Mouse (Mus musculus) urinary bladder, postnatal 25 days (tissue): ENCODE results near the gene Hist1h2ag.
A peak's percentile ranks its signal among the peaks of the same experiment; 100 is the strongest.

Source experiments
- DNase-seq: peaks from one replicate; pipeline ENCODE4 v3.0.0; 2022; ENCODE audit warnings: low spot score

Gene Hist1h2ag

DNA sequence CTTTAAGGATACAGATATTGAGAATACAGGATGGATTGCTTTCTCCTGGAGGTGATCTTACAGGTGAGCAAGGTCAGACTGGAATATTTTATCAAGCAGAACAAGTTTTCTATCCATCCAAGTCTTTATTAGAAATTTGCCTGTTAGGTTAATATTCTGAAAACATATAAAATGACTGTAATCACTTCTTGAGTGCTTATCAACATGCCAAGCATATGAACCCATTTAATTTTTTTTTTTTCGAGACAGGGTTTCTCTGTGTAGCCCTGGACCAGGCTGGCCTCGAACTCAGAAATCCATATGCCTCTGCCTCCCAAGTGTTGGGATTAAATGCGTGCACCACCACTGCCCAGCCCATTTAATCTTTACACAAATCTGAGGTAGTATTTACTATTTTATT, 5.8 kb downstream of the Hist1h2ag start:
- DNase-seq: no peak

- DNase-seq: no peak
These were observed 6.4 kb downstream of the Hist1h2ag start for GRCm38 (mm10) chr13:22036149-22036956.

DNA sequence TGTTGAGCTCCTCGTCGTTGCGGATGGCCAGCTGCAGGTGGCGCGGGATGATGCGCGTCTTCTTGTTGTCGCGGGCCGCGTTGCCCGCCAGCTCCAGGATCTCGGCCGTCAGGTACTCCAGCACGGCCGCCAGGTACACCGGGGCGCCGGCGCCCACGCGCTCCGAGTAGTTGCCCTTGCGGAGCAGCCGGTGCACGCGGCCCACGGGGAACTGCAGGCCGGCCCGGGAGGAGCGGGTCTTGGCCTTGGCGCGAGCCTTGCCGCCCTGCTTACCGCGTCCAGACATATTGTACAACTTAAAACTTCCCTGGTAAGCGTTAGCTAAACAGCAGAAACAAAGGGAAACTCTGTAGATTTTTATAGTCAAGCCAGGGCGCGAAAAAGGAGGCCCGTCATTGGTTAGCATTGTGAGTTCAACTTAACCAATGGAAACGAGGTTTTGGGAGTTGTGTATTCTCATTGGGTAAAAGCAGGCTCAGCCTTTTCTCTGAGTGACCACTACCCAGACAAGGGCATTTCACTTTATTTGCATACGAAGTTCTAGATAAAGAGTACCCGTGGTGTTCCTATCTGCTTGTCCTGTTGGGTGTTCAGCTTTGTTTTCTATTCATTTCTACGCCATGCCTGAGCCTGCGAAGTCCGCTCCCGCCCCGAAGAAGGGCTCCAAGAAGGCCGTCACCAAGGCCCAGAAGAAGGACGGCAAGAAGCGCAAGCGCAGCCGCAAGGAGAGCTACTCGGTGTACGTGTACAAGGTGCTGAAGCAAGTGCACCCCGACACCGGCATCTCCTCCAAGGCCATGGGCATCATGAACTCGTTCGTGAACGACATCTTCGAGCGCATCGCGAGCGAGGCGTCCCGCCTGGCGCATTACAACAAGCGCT, 7.2 kb downstream of the Hist1h2ag start, which contains the start of the genes Hist1h2ah and Hist1h2bk:
Gene Hist1h2ah (minus strand): TSS at position 302 of the 882 bp plus-strand sequence.
Gene Hist1h2bk (plus strand): TSS at position 604 of the 882 bp plus-strand sequence.
- peak; percentile 58 for DNase-seq

DNA sequence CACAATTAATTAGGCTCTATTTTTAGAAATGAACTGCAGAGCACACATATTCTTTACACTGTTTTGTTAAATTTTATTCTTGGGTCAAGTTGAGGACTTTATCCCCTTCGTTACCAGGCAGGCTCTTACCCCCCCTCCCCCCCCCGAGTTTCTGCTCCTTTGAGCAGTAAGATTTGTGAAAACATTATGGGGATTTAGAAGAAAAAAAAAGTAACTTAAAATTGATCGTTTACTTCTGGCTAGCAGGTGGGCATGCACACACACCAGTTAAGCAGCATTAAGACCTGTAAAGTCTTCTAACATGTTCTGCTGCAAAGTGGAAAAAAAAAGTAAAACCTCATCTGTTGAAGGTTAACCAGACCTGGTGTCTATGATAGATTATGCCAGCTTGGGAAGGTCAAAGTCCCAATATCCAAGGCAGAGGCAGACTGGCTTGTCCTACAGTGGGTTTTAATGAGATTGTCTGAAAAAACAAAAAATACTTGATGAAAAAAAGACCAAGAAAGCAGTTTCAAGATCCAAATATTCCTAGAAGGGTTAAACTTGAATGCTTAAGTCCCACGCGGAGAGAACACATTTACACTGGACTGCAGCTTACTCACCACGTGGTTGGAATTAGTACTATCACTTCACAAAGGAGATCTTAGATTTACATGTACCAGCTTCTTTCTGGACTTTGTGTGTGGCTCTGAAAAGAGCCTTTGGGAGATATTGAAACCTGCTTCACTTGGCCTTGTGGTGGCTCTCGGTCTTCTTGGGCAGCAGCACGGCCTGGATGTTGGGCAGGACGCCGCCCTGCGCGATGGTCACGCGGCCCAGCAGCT, 8.1 kb downstream of the Hist1h2ag start:
- no peak for DNase-seq

DNA sequence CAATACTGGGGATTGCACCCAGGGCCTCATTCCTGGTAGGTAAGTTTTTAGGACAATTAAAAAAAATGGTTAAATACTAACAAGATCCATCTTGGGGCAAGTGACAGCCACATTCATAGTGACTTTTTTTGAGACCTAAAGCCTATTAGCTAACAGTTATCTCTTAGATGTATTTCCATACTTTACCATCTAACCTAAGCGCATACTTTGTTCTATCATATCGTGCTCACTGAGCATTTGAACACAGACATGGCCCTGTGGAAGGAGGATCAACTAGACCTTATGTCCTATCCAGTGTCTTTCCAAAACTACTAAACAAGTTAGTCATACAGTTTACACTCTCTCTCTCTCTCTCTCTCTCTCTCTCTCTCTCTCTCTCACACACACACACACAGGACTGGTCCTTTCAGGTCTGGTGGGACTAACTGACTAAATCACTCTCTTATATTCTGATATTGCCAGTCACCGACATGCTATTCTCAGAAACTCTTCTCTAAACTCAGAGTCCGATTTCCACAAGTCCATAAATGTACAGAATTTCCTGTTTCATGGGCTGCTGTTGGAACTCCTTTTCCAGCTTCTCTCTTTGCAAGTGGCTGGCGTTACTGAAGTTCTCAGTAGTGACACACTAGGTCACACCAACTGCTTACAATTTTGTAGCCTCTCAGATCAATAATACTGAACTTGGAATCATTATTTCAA, 8.9 kb downstream of the Hist1h2ag start:
- DNase-seq: no peak

DNA sequence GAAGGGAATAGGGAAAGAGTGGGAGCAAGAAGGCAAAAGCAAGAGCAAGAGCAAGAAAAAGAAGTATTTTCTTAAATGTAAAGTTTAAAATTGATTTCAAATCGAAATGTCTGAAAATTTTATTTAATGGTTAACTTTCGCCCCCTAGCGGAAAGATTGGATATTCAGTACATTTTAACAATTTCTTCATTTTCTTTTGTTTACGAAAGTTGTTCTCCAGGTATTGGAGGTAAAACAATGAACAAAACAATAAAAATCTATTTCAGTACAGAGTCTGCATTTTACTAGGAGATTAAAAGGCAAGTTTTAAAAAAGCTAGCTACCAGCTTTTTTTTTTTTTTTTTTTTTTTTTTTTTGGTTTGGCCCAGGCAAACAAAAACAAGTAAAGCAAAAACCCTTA, 12.3 kb downstream of the Hist1h2ag start:
- no peak for DNase-seq

DNA sequence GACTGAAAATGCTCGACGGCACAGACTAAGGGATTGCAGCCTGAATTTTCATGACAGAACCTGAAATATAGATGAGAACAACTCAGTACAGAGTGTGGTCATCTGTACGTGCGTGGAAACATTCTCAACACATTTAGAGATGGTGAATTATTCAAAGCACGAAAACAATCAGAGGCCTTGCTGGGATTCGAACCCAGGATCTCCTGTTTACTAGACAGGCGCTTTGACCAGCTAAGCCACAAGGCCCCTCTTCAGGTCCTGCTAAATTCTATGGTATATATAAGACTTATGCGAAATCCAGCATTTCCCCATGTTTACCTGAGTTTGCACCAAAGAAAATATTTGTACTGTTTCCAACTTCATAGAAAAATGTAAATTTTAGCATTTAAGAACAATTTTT, 12.8 kb downstream of the Hist1h2ag start:
- DNase-seq: no peak

GRCm38 (mm10) chr13:22028673-22029460, 13.9 kb downstream of the Hist1h2ag start:
- DNase-seq: peak; percentile 90

GRCm38 (mm10) chr13:22026058-22027031, 16.4 kb downstream of the Hist1h2ag start:
- peak; percentile 88 for DNase-seq

DNA sequence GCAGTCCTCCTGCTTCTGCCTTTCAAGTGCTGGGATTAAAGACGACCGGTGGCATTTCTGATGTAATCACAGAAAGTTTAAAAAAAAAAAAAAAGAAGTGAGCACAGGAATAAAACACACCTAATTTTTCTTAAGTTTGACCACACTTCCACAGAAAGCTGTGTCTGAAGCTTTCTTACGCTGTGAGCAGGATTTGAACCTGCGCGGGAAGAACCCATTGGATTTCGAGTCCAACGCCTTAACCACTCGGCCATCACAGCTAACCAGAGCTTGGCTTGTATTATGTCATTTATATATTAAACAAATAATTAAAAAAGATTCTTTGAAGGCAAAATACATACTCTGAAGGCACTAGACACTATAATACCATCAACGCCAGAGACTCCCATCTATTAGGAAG, 20.5 kb downstream of the Hist1h2ag start:
- DNase-seq: peak; percentile 61

DNA sequence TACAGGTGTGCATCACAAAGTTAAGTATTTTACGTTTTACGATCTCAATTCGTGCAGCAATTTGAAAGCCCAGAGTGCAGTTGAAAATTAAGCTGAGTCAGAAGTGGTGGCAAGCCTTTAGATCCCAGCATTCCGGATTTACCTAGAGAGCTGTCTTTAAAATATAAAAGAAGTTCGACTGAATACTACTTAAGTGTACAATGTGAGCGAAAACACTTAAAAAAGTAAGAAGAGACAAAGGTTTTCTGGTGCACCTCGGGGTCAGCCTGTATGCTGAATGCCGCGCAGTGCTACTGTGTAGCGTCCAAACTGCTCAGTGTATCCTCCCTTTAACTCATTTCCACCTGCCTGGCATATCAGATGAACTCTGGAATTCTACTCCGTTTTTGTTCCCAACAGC, 21.2 kb downstream of the Hist1h2ag start:
- no peak for DNase-seq

DNA sequence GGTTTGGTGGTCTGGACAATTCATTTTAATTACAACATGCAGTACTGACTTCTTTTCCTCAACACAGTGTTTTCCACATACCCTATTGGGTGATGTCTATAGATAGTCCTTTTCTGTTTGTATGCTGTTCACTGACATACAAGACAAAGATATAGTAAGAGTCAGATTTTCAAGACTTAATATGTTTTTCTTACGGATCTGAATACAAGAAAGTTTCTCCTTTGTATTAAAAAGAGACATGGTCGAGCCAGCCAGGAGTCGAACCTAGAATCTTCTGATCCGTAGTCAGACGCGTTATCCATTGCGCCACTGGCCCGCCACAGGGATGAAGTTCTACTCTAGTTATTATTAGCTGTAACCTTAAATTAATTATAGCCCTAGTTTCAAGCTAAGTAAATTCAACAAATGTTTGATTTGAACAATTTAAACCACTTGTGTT, 21.8 kb downstream of the Hist1h2ag start:
- peak; percentile 67 for DNase-seq

DNA sequence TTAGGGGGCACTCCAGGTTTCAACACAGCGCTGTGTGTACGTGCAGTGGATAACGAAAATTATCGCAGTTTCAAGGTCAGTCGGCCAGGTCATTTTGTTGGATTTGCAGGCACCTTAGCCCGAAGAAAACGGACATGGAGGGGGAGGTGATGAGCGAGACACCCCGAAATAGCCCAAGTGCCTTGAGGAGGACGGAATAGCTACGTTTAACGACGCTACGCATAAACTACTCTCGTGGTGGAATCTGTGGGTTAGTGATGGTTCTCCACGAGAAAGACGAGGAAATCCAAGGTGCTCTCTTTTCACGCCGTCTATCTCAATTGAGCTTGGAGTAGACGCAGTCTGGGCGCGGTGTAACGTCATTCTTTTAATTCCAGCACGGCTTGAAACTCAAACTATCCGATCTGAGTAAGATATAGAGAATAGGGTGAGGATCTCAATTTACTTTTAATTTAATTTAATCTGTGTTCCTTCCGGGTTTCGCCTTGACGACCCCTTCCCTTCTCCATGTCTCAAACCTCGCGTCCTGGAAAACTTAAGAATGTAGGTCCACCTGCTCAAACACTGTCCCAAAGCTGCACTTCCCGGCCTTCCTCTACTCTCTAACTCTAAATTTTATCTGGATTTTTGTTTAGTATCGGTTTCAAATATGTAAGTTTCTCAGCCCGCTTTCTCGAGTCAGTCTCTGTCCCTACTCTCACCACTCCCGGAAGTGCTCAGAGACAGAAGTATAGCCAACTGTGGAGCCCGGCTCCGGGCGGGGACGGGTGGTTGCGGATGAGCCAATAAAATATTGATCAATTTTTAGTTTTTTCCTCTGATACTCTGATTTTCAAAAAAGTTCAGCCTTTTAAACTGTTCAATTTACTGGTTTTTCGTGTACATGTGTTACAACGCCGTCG, 22.6 kb downstream of the Hist1h2ag start:
- DNase-seq: no peak

DNA sequence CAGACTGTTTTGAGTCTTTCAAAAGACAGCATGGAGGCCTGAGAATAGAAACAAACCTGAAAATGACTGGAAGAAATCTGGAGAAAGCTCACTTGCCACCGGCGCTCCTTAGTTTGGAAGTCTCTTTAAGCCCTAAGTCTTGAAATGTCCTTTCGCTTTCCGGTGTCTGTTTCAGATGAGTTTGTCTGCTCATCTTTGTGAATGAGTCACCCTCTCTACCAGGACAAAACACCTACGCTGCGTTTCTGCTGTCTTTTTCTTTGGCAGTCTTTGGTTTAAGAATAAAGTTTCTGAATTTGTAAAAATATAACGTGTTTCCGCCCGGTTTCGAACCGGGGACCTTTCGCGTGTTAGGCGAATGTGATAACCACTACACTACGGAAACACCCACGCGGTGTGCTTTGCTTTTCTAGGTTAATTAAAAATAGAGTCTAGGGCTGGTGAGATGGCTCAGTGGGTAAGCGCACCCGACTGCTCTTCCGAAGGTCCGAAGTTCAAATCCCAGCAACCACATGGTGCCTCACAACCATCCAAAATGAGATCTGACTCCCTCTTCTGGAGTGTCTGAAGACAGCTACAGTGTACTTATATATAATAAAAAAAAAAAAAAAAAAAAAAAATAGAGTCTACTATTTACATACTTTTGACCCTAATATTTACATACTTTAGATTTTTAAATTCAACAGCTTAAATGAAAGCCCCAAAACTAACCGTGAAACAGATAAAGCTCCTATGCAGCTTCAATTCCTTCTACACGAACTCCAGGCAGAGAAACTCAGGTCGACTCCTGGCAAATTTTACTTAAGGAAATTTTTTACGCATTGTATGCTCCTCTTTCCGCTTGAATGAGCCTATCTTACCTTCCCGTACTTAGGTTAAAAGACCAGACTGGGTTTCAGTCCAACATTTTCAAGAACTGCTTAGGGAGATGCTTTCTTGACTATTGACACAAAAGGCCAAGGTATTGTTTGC, 27.0 kb downstream of the Hist1h2ag start:
- DNase-seq: peak; percentile 53

GRCm38 (mm10) chr13:22014411-22014845, 28.3 kb downstream of the Hist1h2ag start:
- DNase-seq: no peak

GRCm38 (mm10) chr13:22013716-22014115, 29.0 kb downstream of the Hist1h2ag start:
- no peak for DNase-seq

- DNase-seq: no peak
These were observed 33.1 kb downstream of the Hist1h2ag start, which contains the start of gene Prss16 for GRCm38 (mm10) chr13:22009642-22010041. TSS of gene Prss16 (minus strand) at chr13:22009742.
